Mouse (Mus musculus) CD4-positive, CD25-positive, alpha-beta regulatory T cell, adult 4 months (primary cell): Measurements from ENCODE around the gene Gm20683. TPM values are rescaled to one million over a fixed set of nuclear protein-coding genes. Genes with fewer than 3 reads are reported as not detected.
"Not testable (repeated sequence)": the region's sequence is repeated elsewhere in the genome, so short reads cannot be mapped to it uniquely, and the experiment has no call there.

ENCODE experiments used
- ATAC-seq: one replicate; pipeline ENCODE4 v1.8.0; 2017
- polyA plus RNA-seq, 2 experiments: library from polyadenylated mRNA; unstranded; fragments of 100-300 nt; shearing (Covaris generic); gene quantifications; one replicate each; pipeline ENCODE4 v1.2.1; 2017

The Gm20683 gene
- polyA plus RNA-seq, 2 experiments from 2014 or later = 0.79 to 1.7 TPM

- no peak for ATAC-seq
These were observed 32.0 kb upstream of the Gm20683 start for GRCm38 (mm10) chr17:25873405-25874147.

GRCm38 (mm10) chr17:25872676-25873075, 31.1 kb upstream of the Gm20683 start:
- ATAC-seq = no peak

GRCm38 (mm10) chr17:25871566-25871965, 30.0 kb upstream of the Gm20683 start:
- not testable (repeated sequence) for ATAC-seq

GRCm38 (mm10) chr17:25869954-25870353, 28.4 kb upstream of the Gm20683 start:
- no peak for ATAC-seq

- ATAC-seq = no peak
These were observed 27.9 kb upstream of the Gm20683 start for GRCm38 (mm10) chr17:25869498-25869897.

- ATAC-seq = peak; percentile 80
These were observed 27.1 kb upstream of the Gm20683 start, which contains the start of gene Mcrip2 for GRCm38 (mm10) chr17:25868601-25869191. Mcrip2 (minus strand) TSS chr17:25868764.

GRCm38 (mm10) chr17:25867836-25868600, 26.5 kb upstream of the Gm20683 start:
- ATAC-seq = peak; percentile 22

- ATAC-seq = peak; percentile 38
These were observed 25.9 kb upstream of the Gm20683 start for GRCm38 (mm10) chr17:25867509-25867835.

GRCm38 (mm10) chr17:25866172-25866571, 24.6 kb upstream of the Gm20683 start:
- no peak for ATAC-seq

GRCm38 (mm10) chr17:25865288-25865687, 23.7 kb upstream of the Gm20683 start:
- ATAC-seq = no peak

GRCm38 (mm10) chr17:25864311-25864710, 22.7 kb upstream of the Gm20683 start:
- ATAC-seq = no peak

GRCm38 (mm10) chr17:25863681-25864080, 22.1 kb upstream of the Gm20683 start:
- no peak for ATAC-seq

- ATAC-seq = peak; percentile 9
These were observed 20.4 kb upstream of the Gm20683 start for GRCm38 (mm10) chr17:25861704-25862612.

- peak; percentile 99 for ATAC-seq
These were observed 19.5 kb upstream of the Gm20683 start, which contains the start of gene Wdr90 for GRCm38 (mm10) chr17:25860832-25861703. Wdr90 (minus strand) TSS chr17:25861501.

GRCm38 (mm10) chr17:25860229-25860628, 18.7 kb upstream of the Gm20683 start:
- ATAC-seq = no peak

- peak; percentile 99 for ATAC-seq
These were observed 2.9 kb upstream of the Gm20683 start, which contains the start of gene Rhot2 for GRCm38 (mm10) chr17:25844396-25844901. Rhot2 (minus strand) TSS chr17:25844851.

- no peak for ATAC-seq
These were observed 2.3 kb upstream of the Gm20683 start for GRCm38 (mm10) chr17:25843636-25844395.

- no peak for ATAC-seq
These were observed 1.6 kb upstream of the Gm20683 start for GRCm38 (mm10) chr17:25843122-25843521.

- no peak for ATAC-seq
These were observed 946 bp upstream of the Gm20683 start for GRCm38 (mm10) chr17:25842509-25842908.

GRCm38 (mm10) chr17:25840519-25840918, 1.0 kb downstream of the Gm20683 start:
- ATAC-seq = no peak
